Mouse (Mus musculus): Measurements from ENCODE around the gene Mtf1. TPM values are rescaled to one million over a fixed set of nuclear protein-coding genes. Genes with fewer than 3 reads are reported as not detected.

Mtf1 gene
- polyA plus RNA-seq, 1 experiment, result 8.0 TPM

GRCm38 (mm10) chr4:124792114-124792513 is 9.8 kb upstream of the Mtf1 start:
- H3K4me1 ChIP-seq (ENCODE audit: control insufficient read depth, insufficient read depth, low read length), result no peaks in the 10 kb centered on the region
- WGBS, result 86% methylated on average over 8 of the region's 8 CpGs
- H3K4me3 ChIP-seq (replicated peaks; ENCODE audit: extremely low read depth, low read depth, low read length), result no peak overlapping the region
- DNase-seq, result no peak
- TF ChIP-seq CTCF (IDR thresholded peaks at IDR 0.05; ENCODE audit: insufficient read depth, low read length) (no peak), POLR2A (IDR thresholded peaks at IDR 0.05; ENCODE audit: borderline replicate concordance, extremely low read depth, low read depth, low read length) (no peak)

GRCm38 (mm10) chr4:124796141-124796540 is 5.8 kb upstream of the Mtf1 start:
- DNase-seq, result no peak
- H3K4me1 ChIP-seq (ENCODE audit: control insufficient read depth, insufficient read depth, low read length), result no peaks in the 10 kb centered on the region
- H3K4me3 ChIP-seq (replicated peaks; ENCODE audit: extremely low read depth, low read depth, low read length), result no peak overlapping the region
- 91% methylated on average over 8 of the region's 8 CpGs for WGBS
- no peak for TF ChIP-seq POLR2A (IDR thresholded peaks at IDR 0.05; ENCODE audit: borderline replicate concordance, extremely low read depth, low read depth, low read length)
- no peak for TF ChIP-seq CTCF (IDR thresholded peaks at IDR 0.05; ENCODE audit: insufficient read depth, low read length)

DNA sequence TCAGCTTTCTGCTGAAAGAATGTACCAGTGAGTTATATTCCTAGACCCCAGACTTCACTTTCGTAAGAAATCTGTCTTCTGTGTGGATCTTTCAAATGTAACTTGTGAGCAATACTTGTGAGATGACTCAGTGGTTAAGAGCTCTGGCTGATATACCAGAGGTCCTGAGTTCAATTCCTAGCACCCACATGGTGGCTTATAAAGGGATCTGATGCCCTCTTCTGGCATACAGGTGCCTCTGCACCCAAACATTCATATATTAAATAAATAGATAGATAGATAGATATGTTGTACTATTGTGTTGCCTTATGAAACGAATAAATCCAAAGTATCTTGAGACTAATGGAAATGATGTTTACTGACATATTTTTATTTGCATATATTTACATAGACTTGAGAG is 5.0 kb upstream of the Mtf1 start:
- no peak for DNase-seq
- H3K4me1 ChIP-seq (ENCODE audit: control insufficient read depth, insufficient read depth, low read length), result no peaks in the 10 kb centered on the region
- WGBS, result 92% methylated on average over 2 of the region's 2 CpGs
- no peak overlapping the region for H3K4me3 ChIP-seq (replicated peaks; ENCODE audit: extremely low read depth, low read depth, low read length)
- no peak for TF ChIP-seq POLR2A (IDR thresholded peaks at IDR 0.05; ENCODE audit: borderline replicate concordance, extremely low read depth, low read depth, low read length)
- no peak for TF ChIP-seq CTCF (IDR thresholded peaks at IDR 0.05; ENCODE audit: insufficient read depth, low read length)

DNA sequence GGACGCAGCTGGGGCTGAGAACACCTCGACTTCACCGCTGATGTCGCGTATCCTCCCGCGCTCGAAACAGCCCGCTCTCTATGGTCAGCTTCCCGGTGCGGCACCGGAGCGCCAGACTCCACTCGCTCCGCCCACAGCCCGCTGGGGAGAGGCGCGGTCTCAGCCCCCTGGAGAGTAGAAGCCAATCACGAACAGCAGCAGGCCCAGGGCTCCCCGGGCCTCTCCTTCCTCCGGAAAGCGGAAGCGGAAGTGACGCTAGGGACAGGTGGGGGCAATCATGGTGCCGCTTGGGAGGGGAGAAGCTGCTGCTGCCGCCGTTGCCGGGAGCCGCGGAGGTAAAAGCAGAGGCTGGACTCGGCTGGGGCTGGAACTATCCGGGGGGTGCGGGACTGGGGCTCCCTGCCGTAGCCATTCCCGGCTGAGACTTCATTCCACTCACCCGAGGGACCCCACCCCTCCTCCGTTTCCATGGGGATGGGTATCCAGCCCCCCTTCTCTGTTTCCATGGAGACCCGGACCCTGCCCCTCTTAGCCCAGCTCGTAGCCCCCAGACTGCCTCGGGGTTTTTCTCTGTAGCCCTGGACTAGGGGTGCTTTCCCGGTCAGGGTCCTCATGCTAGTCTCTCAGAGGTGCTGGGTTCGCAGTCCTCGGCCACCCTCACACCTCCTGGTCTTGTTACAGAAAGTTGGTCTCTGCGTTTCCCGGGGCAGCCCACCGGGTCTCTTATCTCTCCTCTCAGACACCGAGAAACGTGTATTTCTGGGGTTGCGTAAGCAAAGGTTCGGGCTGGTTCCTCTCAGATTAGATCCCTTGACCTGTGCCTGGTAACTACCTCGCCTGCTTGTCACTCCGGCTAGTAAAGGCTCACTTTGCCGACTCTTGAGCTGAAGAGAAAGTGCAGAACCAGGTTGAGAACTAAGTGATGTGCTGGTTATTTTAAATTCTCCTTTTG is 681 bp downstream of the Mtf1 start:
- TF ChIP-seq CTCF (IDR thresholded peaks at IDR 0.05; ENCODE audit: insufficient read depth, low read length) (no peak), POLR2A (IDR thresholded peaks at IDR 0.05; ENCODE audit: borderline replicate concordance, extremely low read depth, low read depth, low read length) (peak; percentile 69; the same call in 1 of the 2 replicates)
- under 1% methylated on average over 53 of the region's 53 CpGs for WGBS
- peak; percentile 95 for DNase-seq
- H3K4me1 ChIP-seq (ENCODE audit: control insufficient read depth, insufficient read depth, low read length), result 0 out of 2 replicates have a peak, but pooled peaks cover 5% of the 10 kb centered on the region
- peak overlapping the region; percentile 83 for H3K4me3 ChIP-seq (replicated peaks; ENCODE audit: extremely low read depth, low read depth, low read length)

GRCm38 (mm10) chr4:124803406-124803805 is 1.5 kb downstream of the Mtf1 start:
- WGBS, result 64% methylated on average over 6 of the region's 6 CpGs
- Histone ChIP-seq H3K4me3 (replicated peaks; ENCODE audit: extremely low read depth, low read depth, low read length) (no peak overlapping the region), H3K4me1 (ENCODE audit: control insufficient read depth, insufficient read depth, low read length) (peaks cover 5% of the 10 kb centered on the region; the same call in 1 of the 2 replicates)
- no peak for DNase-seq
- TF ChIP-seq CTCF (IDR thresholded peaks at IDR 0.05; ENCODE audit: insufficient read depth, low read length), result no peak
- TF ChIP-seq POLR2A (IDR thresholded peaks at IDR 0.05; ENCODE audit: borderline replicate concordance, extremely low read depth, low read depth, low read length), result no peak

GRCm38 (mm10) chr4:124808511-124808910 is 6.6 kb downstream of the Mtf1 start:
- WGBS, result 40% methylated on average over 5 of the region's 5 CpGs
- TF ChIP-seq CTCF (IDR thresholded peaks at IDR 0.05; ENCODE audit: insufficient read depth, low read length), result no peak
- TF ChIP-seq POLR2A (IDR thresholded peaks at IDR 0.05; ENCODE audit: borderline replicate concordance, extremely low read depth, low read depth, low read length), result no peak
- Histone ChIP-seq H3K4me3 (replicated peaks; ENCODE audit: extremely low read depth, low read depth, low read length) (no peak overlapping the region), H3K4me1 (ENCODE audit: control insufficient read depth, insufficient read depth, low read length) (peaks cover 11% of the 10 kb centered on the region; the same call in 1 of the 2 replicates)
- DNase-seq, result no peak

DNA sequence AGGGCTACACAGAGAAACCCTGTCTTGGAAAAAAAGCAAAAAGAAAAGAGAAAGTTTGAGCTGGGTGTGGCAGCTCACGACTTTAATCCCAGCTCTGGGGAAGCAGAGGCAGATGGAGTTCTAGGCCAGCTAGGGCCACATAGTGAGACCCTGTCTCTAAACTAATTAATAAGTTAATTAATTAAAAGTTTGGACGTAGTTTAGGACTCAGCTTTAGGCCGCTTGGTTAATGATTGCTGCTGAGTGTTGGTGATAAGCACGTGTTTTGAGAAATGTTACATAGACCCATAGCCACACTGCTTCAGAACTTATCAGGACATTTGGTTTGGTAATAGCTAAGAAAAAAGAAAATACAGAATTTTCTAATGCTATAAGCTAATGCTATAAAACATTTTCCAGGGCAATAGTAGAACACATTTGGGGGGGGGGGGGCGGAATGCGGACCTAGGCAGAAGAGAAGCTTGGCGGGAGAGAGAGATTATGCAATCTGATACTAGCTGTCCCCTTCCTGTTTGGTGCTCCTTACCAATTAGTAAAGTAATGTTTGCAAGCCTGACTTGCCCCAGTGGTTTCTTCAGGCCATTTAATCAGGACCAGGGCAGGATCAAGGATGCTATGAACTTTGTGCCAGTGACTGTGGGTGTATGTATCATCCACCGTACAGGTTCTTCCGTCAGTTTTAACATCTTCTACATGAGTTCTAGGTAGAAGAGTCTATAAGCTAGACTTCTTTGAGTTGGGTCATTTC is 7.4 kb downstream of the Mtf1 start:
- no peak overlapping the region for H3K4me3 ChIP-seq (replicated peaks; ENCODE audit: extremely low read depth, low read depth, low read length)
- WGBS, result 64% methylated on average over 9 of the region's 9 CpGs
- TF ChIP-seq CTCF (IDR thresholded peaks at IDR 0.05; ENCODE audit: insufficient read depth, low read length) (no peak), POLR2A (IDR thresholded peaks at IDR 0.05; ENCODE audit: borderline replicate concordance, extremely low read depth, low read depth, low read length) (no peak)
- peaks cover 9% of the 10 kb centered on the region; the same call in 1 of the 2 replicates for H3K4me1 ChIP-seq (ENCODE audit: control insufficient read depth, insufficient read depth, low read length)
- no peak for DNase-seq

GRCm38 (mm10) chr4:124810056-124810455 is 8.2 kb downstream of the Mtf1 start:
- TF ChIP-seq CTCF (IDR thresholded peaks at IDR 0.05; ENCODE audit: insufficient read depth, low read length) (no peak), POLR2A (IDR thresholded peaks at IDR 0.05; ENCODE audit: borderline replicate concordance, extremely low read depth, low read depth, low read length) (no peak)

DNA sequence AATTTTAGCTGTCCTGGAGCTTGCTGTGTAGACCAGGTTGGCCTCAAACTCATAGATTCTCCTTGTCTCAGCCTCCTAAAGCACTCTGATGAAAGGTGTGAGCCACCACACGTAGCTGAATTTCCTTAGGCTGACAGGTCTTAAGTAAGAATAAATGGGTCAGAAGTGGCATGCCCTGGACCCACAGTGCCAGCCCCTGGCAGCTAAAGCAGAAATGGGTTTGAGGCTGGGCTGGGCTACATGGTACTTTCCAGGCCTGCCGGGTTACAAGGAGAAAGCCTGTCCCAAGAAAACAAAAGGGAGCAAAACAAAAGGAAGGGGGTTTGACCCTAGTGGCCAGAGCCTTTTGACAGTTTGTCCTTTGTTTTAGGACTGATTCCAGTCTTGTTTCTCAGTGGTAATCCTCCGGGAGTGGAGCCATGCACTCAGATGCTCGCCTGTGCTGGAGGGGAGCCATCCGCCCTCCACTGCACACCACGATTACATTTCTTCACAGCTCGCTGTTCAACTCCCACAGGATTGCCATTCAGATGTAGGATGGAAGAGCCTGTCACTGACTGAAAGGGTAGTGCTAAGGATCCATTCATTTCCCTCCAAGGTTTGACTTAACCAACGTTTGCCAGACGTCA is 9.6 kb downstream of the Mtf1 start:
- Histone ChIP-seq H3K4me3 (replicated peaks; ENCODE audit: extremely low read depth, low read depth, low read length) (no peak overlapping the region), H3K4me1 (ENCODE audit: control insufficient read depth, insufficient read depth, low read length) (peaks cover 9% of the 10 kb centered on the region; the same call in 1 of the 2 replicates)
- no peak for DNase-seq
- TF ChIP-seq CTCF (IDR thresholded peaks at IDR 0.05; ENCODE audit: insufficient read depth, low read length) (no peak), POLR2A (IDR thresholded peaks at IDR 0.05; ENCODE audit: borderline replicate concordance, extremely low read depth, low read depth, low read length) (no peak)
- 69% methylated on average over 9 of the region's 9 CpGs for WGBS

More at GRCm38 (mm10) chr4:124810056-124810455, 8.2 kb downstream of the Mtf1 start:
- Histone ChIP-seq H3K4me1 (ENCODE audit: control insufficient read depth, insufficient read depth, low read length) (peaks cover 9% of the 10 kb centered on the region; the same call in 1 of the 2 replicates), H3K4me3 (replicated peaks; ENCODE audit: extremely low read depth, low read depth, low read length) (no peak overlapping the region)
- no peak for DNase-seq
- WGBS, result 66% methylated on average over 7 of the region's 7 CpGs
